Mouse (Mus musculus) CH12.LX (cell line): Measurements from ENCODE around the gene Kif23. TPM values are rescaled to one million over a fixed set of nuclear protein-coding genes. Genes with fewer than 3 reads are reported as not detected.

ENCODE experiments used
- DNase-seq: peaks from one replicate; pipeline ENCODE4 v3.0.0-alpha.2; 2013; ENCODE audit errors: extremely low read depth
- H3K27ac ChIP-seq: 2 replicates; pipeline ENCODE4 v1.5.1; 2012; ENCODE audit warnings: low read depth, mild to moderate bottlenecking, control low read depth, moderate library complexity; ENCODE audit not compliant: insufficient read depth
- H3K27me3 ChIP-seq: replicated peaks from 2 replicates; pipeline ENCODE3; 2012; ENCODE audit warnings: inconsistent platforms
- H3K36me3 ChIP-seq, 2 experiments: replicated peaks in 1 of 2; 2 replicates each; pipeline versions ENCODE3 to v1.6.1; 2012; ENCODE audit warnings: inconsistent platforms in 1 of 2, low read length in 1 of 2, mild to moderate bottlenecking in 1 of 2, mixed read lengths in 1 of 2, moderate library complexity in 1 of 2; ENCODE audit not compliant: control insufficient read depth in 1 of 2, insufficient read depth in 1 of 2
- H3K4me1 ChIP-seq, 2 experiments: 2 replicates each; pipeline ENCODE4 v1.6.1; 2012; ENCODE audit warnings: inconsistent platforms in 1 of 2, moderate library complexity in 1 of 2; ENCODE audit not compliant: insufficient read depth in 2 of 2, control insufficient read depth in 1 of 2
- H3K4me2 ChIP-seq: 2 replicates; pipeline ENCODE4 v1.6.1; 2012; ENCODE audit warnings: low read depth, mild to moderate bottlenecking, control low read depth; ENCODE audit not compliant: poor library complexity, insufficient read depth, severe bottlenecking
- H3K4me3 ChIP-seq, 3 experiments: fragments of 150-350 bp in 1 of 3; sonication (generic) in 1 of 3; replicated peaks in 1 of 3; 2 replicates each; pipeline versions ENCODE3 to v1.5.1; 2011 to 2012; ENCODE audit warnings: low read depth in 2 of 3, low read length in 2 of 3, mild to moderate bottlenecking in 2 of 3, moderate library complexity in 2 of 3, control low read depth in 1 of 3, improper control_type of control experiment in 1 of 3, inconsistent platforms in 1 of 3, mixed read lengths in 1 of 3; ENCODE audit not compliant: poor library complexity in 1 of 3
- H3K79me2 ChIP-seq: replicated peaks from 2 replicates; pipeline ENCODE4 v1.6.1; 2012; ENCODE audit warnings: mild to moderate bottlenecking, moderate library complexity; ENCODE audit not compliant: control insufficient read depth, poor library complexity, insufficient read depth, severe bottlenecking; ENCODE audit errors: extremely low read depth
- H3K9ac ChIP-seq: 2 replicates; pipeline ENCODE4 v1.6.1; 2012; ENCODE audit warnings: low read depth, mild to moderate bottlenecking, control low read depth, moderate library complexity; ENCODE audit not compliant: insufficient read depth
- H3K9me3 ChIP-seq: replicated peaks from 2 replicates; pipeline ENCODE3; 2012; ENCODE audit warnings: low read length, inconsistent platforms, mixed read lengths
- CHD2 ChIP-seq: IDR thresholded peaks from 2 replicates; pipeline ENCODE4 v1.6.1; 2011; ENCODE audit warnings: low read length, improper control_type of control experiment
- E2F4 ChIP-seq: IDR thresholded peaks from 2 replicates; pipeline ENCODE4 v1.6.1; 2011; ENCODE audit warnings: low read depth, low read length, improper control_type of control experiment; ENCODE audit not compliant: insufficient replicate concordance
- EP300 ChIP-seq: IDR thresholded peaks from 2 replicates; pipeline ENCODE4 v1.6.1; 2011; ENCODE audit warnings: low read length, improper control_type of control experiment
- GABPA ChIP-seq: IDR thresholded peaks from 2 replicates; pipeline ENCODE4 v1.6.1; 2012; ENCODE audit warnings: low read depth, low read length, improper control_type of control experiment, inconsistent platforms; ENCODE audit not compliant: insufficient replicate concordance
- IRF4 ChIP-seq: IDR thresholded peaks from 2 replicates; pipeline ENCODE4 v1.6.1; 2014; ENCODE audit warnings: low read depth, mild to moderate bottlenecking, inconsistent platforms, low read length, improper control_type of control experiment
- KAT2A ChIP-seq: IDR thresholded peaks from 2 replicates; pipeline ENCODE4 v1.6.1; 2012; ENCODE audit warnings: low read length, improper control_type of control experiment, inconsistent platforms; ENCODE audit not compliant: insufficient replicate concordance
- MAFK ChIP-seq: IDR thresholded peaks from 2 replicates; pipeline ENCODE4 v1.6.1; 2011; ENCODE audit warnings: low read length, improper control_type of control experiment; ENCODE audit not compliant: insufficient replicate concordance
- MAX ChIP-seq: IDR thresholded peaks from 2 replicates; pipeline ENCODE4 v1.6.1; 2011; ENCODE audit warnings: low read length, improper control_type of control experiment
- MAZ ChIP-seq: IDR thresholded peaks from 2 replicates; pipeline ENCODE4 v1.6.1; 2012; ENCODE audit warnings: low read depth, mild to moderate bottlenecking, inconsistent platforms, low read length, improper control_type of control experiment, moderate library complexity
- MEF2A ChIP-seq: IDR thresholded peaks from 2 replicates; pipeline ENCODE4 v1.6.1; 2014; ENCODE audit warnings: low read depth, mild to moderate bottlenecking, inconsistent platforms, low read length, improper control_type of control experiment, borderline replicate concordance
- MXI1 ChIP-seq: IDR thresholded peaks from 2 replicates; pipeline ENCODE4 v1.6.1; 2011; ENCODE audit warnings: mild to moderate bottlenecking, low read depth, low read length, improper control_type of control experiment
- NELFE ChIP-seq: IDR thresholded peaks from 2 replicates; pipeline ENCODE4 v1.6.1; 2011; ENCODE audit warnings: low read depth, low read length, improper control_type of control experiment
- PAX5 ChIP-seq: IDR thresholded peaks from 2 replicates; pipeline ENCODE4 v1.6.1; 2012; ENCODE audit warnings: low read length, inconsistent platforms, mixed read lengths
- POLR2AphosphoS2 ChIP-seq: IDR thresholded peaks from 2 replicates; pipeline ENCODE4 v1.6.1; 2011; ENCODE audit warnings: low read depth, low read length, improper control_type of control experiment
- RAD21 ChIP-seq: IDR thresholded peaks from 2 replicates; pipeline ENCODE4 v1.6.1; 2011; ENCODE audit warnings: low read depth, mild to moderate bottlenecking, low read length, improper control_type of control experiment, moderate library complexity
- TCF12 ChIP-seq: IDR thresholded peaks from 2 replicates; pipeline ENCODE4 v1.6.1; 2014; ENCODE audit warnings: low read depth, mild to moderate bottlenecking, inconsistent platforms, low read length, improper control_type of control experiment
- USF1 ChIP-seq: IDR thresholded peaks from 2 replicates; pipeline ENCODE4 v1.6.1; 2014; ENCODE audit warnings: low read depth, mild to moderate bottlenecking, inconsistent platforms, low read length, improper control_type of control experiment
- ZKSCAN1 ChIP-seq: IDR thresholded peaks from 2 replicates; pipeline ENCODE4 v1.6.1; 2012; ENCODE audit warnings: low read depth, inconsistent platforms, low read length, improper control_type of control experiment, borderline replicate concordance
- ZMIZ1 ChIP-seq: IDR thresholded peaks from 2 replicates; pipeline ENCODE4 v1.6.1; 2012; ENCODE audit warnings: low read depth, mild to moderate bottlenecking, inconsistent platforms, low read length, improper control_type of control experiment
- ZNF384 ChIP-seq: IDR thresholded peaks from 2 replicates; pipeline ENCODE4 v1.6.1; 2012; ENCODE audit warnings: low read depth, low read length, improper control_type of control experiment, inconsistent platforms
- dilution Hi-C: fragments of 300-500 bp; cut with MboI; formaldehyde crosslinking; loops from 2 replicates; pipeline ENCODE4 v1.14.3; 2020; ENCODE audit warnings: low sequenced_read_pairs; ENCODE audit not compliant: extremely low pct_unique_long_range_greater_than_20kb, extremely low pct_ligation_motif_present
- in situ Hi-C: fragments of 300-500 bp; cut with MboI; formaldehyde crosslinking; loops from 3 replicates; pipeline ENCODE4 v1.14.3; 2019; ENCODE audit warnings: low sequenced_read_pairs, low pct_ligation_motif_present, low pct_unique_long_range_greater_than_20kb, mixed read lengths
- polyA plus RNA-seq: library from polyadenylated mRNA; unstranded; fragments of >175 nt; gene quantifications from 2 replicates; pipeline ENCODE4 v1.2.1, GENCODE M21; 2012; ENCODE audit warnings: low read depth; ENCODE audit not compliant: insufficient read length
- total RNA-seq, 2 experiments: library from RNA; depleted of rRNA; stranded (reverse); fragments of 300-350 nt in 1 of 2; fragments of >200 nt in 1 of 2; gene quantifications; 2 replicates each; pipeline ENCODE4 v1.2.3; 2012 to 2014

The Kif23 gene
- total and polyA plus RNA-seq, 3 experiments = 50.6 to 133 (median 96.2) TPM

GRCm38 (mm10) chr9:61972031-61972430 lies 25.5 kb upstream of the Kif23 start:
- in situ Hi-C loops (no loop called here), dilution Hi-C loops (no loop called here)
- Histone ChIP-seq H3K79me2 (no peaks in the 10 kb centered on the region), H3K27me3 (no peaks in the 10 kb centered on the region), H3K36me3 (no peaks in the 10 kb centered on the region), H3K27ac (no peak overlapping the region), H3K9me3 (no peaks in the 10 kb centered on the region), H3K4me3 (no peak overlapping the region), H3K9ac (no peak overlapping the region), H3K4me1 (peaks cover 30 to 47% of the 10 kb centered on the region in 2 experiments), H3K4me2 (no peak overlapping the region)
- TF ChIP-seq RAD21 (no peak), MAFK (no peak), EP300 (no peak), MXI1 (no peak), GABPA (no peak), ZNF384 (no peak), PAX5 (no peak), POLR2AphosphoS2 (no peak), MEF2A (no peak)
- no peak for DNase-seq

GRCm38 (mm10) chr9:61971045-61971444 lies 24.5 kb upstream of the Kif23 start:
- H3K4me3 ChIP-seq = no peak overlapping the region

GRCm38 (mm10) chr9:61967357-61967756 lies 20.8 kb upstream of the Kif23 start:
- H3K9ac ChIP-seq = no peak overlapping the region
- TF ChIP-seq E2F4 = no peak
- no peak for TF ChIP-seq POLR2AphosphoS2
- in situ Hi-C loops (no loop called here), dilution Hi-C loops (no loop called here)
- no peaks in the 10 kb centered on the region for H3K9me3 ChIP-seq
- H3K79me2 ChIP-seq = no peaks in the 10 kb centered on the region
- H3K4me1 ChIP-seq = peaks cover 62 to 91% of the 10 kb centered on the region in 2 experiments
- H3K36me3 ChIP-seq = no peaks in the 10 kb centered on the region
- H3K4me3 ChIP-seq = peak overlapping the region in 1 of 3 experiments; percentile 7
- no peaks in the 10 kb centered on the region for H3K27me3 ChIP-seq
- H3K4me2 ChIP-seq = no peak overlapping the region
- no peak overlapping the region for H3K27ac ChIP-seq
- DNase-seq = no peak

More at GRCm38 (mm10) chr9:61971045-61971444, 24.5 kb upstream of the Kif23 start:
- Histone ChIP-seq H3K9me3 (no peaks in the 10 kb centered on the region), H3K9ac (no peak overlapping the region), H3K36me3 (no peaks in the 10 kb centered on the region), H3K27me3 (no peaks in the 10 kb centered on the region), H3K4me1 (peaks cover 35 to 57% of the 10 kb centered on the region in 2 experiments), H3K79me2 (no peaks in the 10 kb centered on the region), H3K4me2 (no peak overlapping the region), H3K27ac (no peak overlapping the region)
- TF ChIP-seq CHD2 = no peak
- TF ChIP-seq NELFE = no peak
- no peak for TF ChIP-seq MAX
- no peak for TF ChIP-seq TCF12
- no peak for TF ChIP-seq IRF4
- TF ChIP-seq KAT2A = no peak
- TF ChIP-seq PAX5 = no peak
- no peak for TF ChIP-seq E2F4
- no peak for TF ChIP-seq USF1
- TF ChIP-seq MXI1 = no peak
- no peak for TF ChIP-seq ZMIZ1
- TF ChIP-seq POLR2AphosphoS2 = no peak
- TF ChIP-seq MAZ = no peak
- no peak for TF ChIP-seq ZKSCAN1
- no peak for TF ChIP-seq MAFK
- in situ Hi-C loops = no loop called here
- dilution Hi-C loops = no loop called here
- DNase-seq = no peak
